Mouse (Mus musculus): ENCODE data around the gene Hoxd11. TPM values are rescaled to one million over a fixed set of nuclear protein-coding genes. Genes with fewer than 3 reads are reported as not detected.

The Hoxd11 gene
- polyA plus RNA-seq, 1 experiment = not detected

GRCm38 (mm10) chr2:74714881-74715280, 35.5 kb downstream of the Hoxd11 start:
- TF ChIP-seq POLR2A (IDR thresholded peaks at IDR 0.05; ENCODE audit: control insufficient read depth, extremely low read depth, insufficient read depth, low read length, poor library complexity) = no peak
- TF ChIP-seq CTCF (IDR thresholded peaks at IDR 0.05; ENCODE audit: borderline replicate concordance, control insufficient read depth, extremely low read depth, insufficient read depth, low read length, poor library complexity) = no peak
- Histone ChIP-seq H3K4me3 (ENCODE audit: control insufficient read depth, insufficient read depth, low read length) (no peak overlapping the region), H3K4me1 (replicated peaks; ENCODE audit: control insufficient read depth, insufficient read depth, low read length) (no peaks in the 10 kb centered on the region), H3K27ac (ENCODE audit: control insufficient read depth, insufficient read depth, low read length) (no peak overlapping the region), H3K27me3 (ENCODE audit: control insufficient read depth, insufficient read depth, low read length) (peaks cover 13% of the 10 kb centered on the region; the same call in 1 of the 2 replicates), H3K36me3 (ENCODE audit: control insufficient read depth, insufficient read depth, low read length) (no peaks in the 10 kb centered on the region)
- DNase-seq = no peak
- WGBS = 9% methylated on average over 14 of the region's 14 CpGs

DNA sequence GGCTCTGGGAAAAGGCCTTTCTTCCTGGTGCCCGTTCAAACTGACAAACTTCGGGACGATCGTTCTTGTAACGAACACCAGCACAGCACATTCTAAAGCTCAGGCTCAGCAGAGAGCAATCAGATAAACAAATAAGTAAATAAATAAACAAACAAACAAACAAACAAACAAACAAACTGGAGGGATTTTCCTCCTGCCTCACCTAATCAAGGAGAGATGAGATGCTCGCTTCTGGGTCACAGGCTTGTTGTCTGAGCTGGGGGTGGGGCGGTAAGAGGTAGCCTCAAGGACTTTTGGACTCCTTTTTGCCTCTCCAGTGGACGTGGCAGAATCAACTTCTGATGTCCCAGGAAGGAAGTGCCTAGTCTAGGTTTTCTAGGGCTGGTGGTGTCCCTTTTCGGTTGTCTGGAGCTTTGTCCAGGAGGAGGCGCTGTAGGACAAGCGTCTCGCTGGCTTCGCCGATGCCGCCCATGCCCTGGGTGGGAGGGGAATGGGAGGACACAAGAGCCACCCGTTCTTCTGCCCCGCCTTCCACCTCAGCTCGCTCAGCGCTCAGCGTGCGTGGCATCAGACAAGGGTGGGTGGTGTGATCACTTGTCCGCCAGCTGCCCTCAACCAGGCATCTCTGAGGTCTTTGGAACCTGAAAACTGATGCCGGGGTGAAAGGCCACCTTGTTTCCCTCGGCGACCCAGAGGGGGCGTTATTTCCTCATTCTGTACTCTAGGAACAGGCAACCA, 36.3 kb downstream of the Hoxd11 start:
- H3K4me3 ChIP-seq (ENCODE audit: control insufficient read depth, insufficient read depth, low read length) = no peak overlapping the region
- H3K27ac ChIP-seq (ENCODE audit: control insufficient read depth, insufficient read depth, low read length) = no peak overlapping the region
- WGBS = 5% methylated on average over 26 of the region's 26 CpGs
- no peaks in the 10 kb centered on the region for H3K4me1 ChIP-seq (replicated peaks; ENCODE audit: control insufficient read depth, insufficient read depth, low read length)
- H3K36me3 ChIP-seq (ENCODE audit: control insufficient read depth, insufficient read depth, low read length) = no peaks in the 10 kb centered on the region
- peak; percentile 75 for DNase-seq
- H3K27me3 ChIP-seq (ENCODE audit: control insufficient read depth, insufficient read depth, low read length) = peaks cover 13% of the 10 kb centered on the region
- TF ChIP-seq CTCF (IDR thresholded peaks at IDR 0.05; ENCODE audit: borderline replicate concordance, control insufficient read depth, extremely low read depth, insufficient read depth, low read length, poor library complexity) (peak; percentile 75; the same call in 1 of the 2 replicates), POLR2A (IDR thresholded peaks at IDR 0.05; ENCODE audit: control insufficient read depth, extremely low read depth, insufficient read depth, low read length, poor library complexity) (no peak)

DNA sequence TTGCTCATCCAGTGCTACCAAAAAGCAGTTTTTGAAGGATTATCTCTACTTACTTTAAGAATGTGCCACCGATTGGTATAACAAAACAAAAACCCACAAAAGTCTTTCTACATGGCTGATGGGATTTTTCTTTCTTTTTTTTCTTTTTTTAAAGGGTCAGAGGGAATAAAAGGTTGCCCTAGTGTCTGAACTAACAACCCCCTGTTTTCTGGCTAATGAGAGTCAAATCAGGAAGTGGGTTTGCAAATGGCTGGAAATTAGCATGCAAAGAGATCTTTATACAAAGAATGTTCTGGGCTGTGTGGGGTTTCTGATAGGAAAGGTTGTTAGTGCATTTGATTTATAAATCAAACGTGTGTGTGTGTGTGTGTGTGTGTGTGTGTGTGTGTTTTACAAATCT, 41.0 kb downstream of the Hoxd11 start:
- H3K36me3 ChIP-seq (ENCODE audit: control insufficient read depth, insufficient read depth, low read length) = no peaks in the 10 kb centered on the region
- H3K4me3 ChIP-seq (ENCODE audit: control insufficient read depth, insufficient read depth, low read length) = no peak overlapping the region
- no peak overlapping the region for H3K27ac ChIP-seq (ENCODE audit: control insufficient read depth, insufficient read depth, low read length)
- no peaks in the 10 kb centered on the region for H3K4me1 ChIP-seq (replicated peaks; ENCODE audit: control insufficient read depth, insufficient read depth, low read length)
- 38% methylated on average over 2 of the region's 2 CpGs for whole genome bisulfite sequencing
- H3K27me3 ChIP-seq (ENCODE audit: control insufficient read depth, insufficient read depth, low read length) = peaks cover 7% of the 10 kb centered on the region
- TF ChIP-seq POLR2A (IDR thresholded peaks at IDR 0.05; ENCODE audit: control insufficient read depth, extremely low read depth, insufficient read depth, low read length, poor library complexity) = no peak
- no peak for TF ChIP-seq CTCF (IDR thresholded peaks at IDR 0.05; ENCODE audit: borderline replicate concordance, control insufficient read depth, extremely low read depth, insufficient read depth, low read length, poor library complexity)
- no peak for DNase-seq

- Histone ChIP-seq H3K4me3 (ENCODE audit: control insufficient read depth, insufficient read depth, low read length) (no peak overlapping the region), H3K36me3 (ENCODE audit: control insufficient read depth, insufficient read depth, low read length) (no peaks in the 10 kb centered on the region), H3K27me3 (ENCODE audit: control insufficient read depth, insufficient read depth, low read length) (peaks cover 7% of the 10 kb centered on the region), H3K4me1 (replicated peaks; ENCODE audit: control insufficient read depth, insufficient read depth, low read length) (no peaks in the 10 kb centered on the region), H3K27ac (ENCODE audit: control insufficient read depth, insufficient read depth, low read length) (no peak overlapping the region)
- TF ChIP-seq CTCF (IDR thresholded peaks at IDR 0.05; ENCODE audit: borderline replicate concordance, control insufficient read depth, extremely low read depth, insufficient read depth, low read length, poor library complexity) (no peak), POLR2A (IDR thresholded peaks at IDR 0.05; ENCODE audit: control insufficient read depth, extremely low read depth, insufficient read depth, low read length, poor library complexity) (no peak)
- DNase-seq = no peak
- WGBS = 69% methylated on average over 5 of the region's 5 CpGs
These were observed 41.7 kb downstream of the Hoxd11 start for GRCm38 (mm10) chr2:74720955-74721491.

- Histone ChIP-seq H3K27ac (ENCODE audit: control insufficient read depth, insufficient read depth, low read length) (no peak overlapping the region), H3K36me3 (ENCODE audit: control insufficient read depth, insufficient read depth, low read length) (no peaks in the 10 kb centered on the region), H3K27me3 (ENCODE audit: control insufficient read depth, insufficient read depth, low read length) (peaks cover 7% of the 10 kb centered on the region), H3K4me3 (ENCODE audit: control insufficient read depth, insufficient read depth, low read length) (no peak overlapping the region), H3K4me1 (replicated peaks; ENCODE audit: control insufficient read depth, insufficient read depth, low read length) (no peaks in the 10 kb centered on the region)
- DNase-seq = no peak
- WGBS = 17% methylated on average over 6 of the region's 6 CpGs
- no peak for TF ChIP-seq POLR2A (IDR thresholded peaks at IDR 0.05; ENCODE audit: control insufficient read depth, extremely low read depth, insufficient read depth, low read length, poor library complexity)
- TF ChIP-seq CTCF (IDR thresholded peaks at IDR 0.05; ENCODE audit: borderline replicate concordance, control insufficient read depth, extremely low read depth, insufficient read depth, low read length, poor library complexity) = no peak
These were observed 42.5 kb downstream of the Hoxd11 start for GRCm38 (mm10) chr2:74721882-74722281.

DNA sequence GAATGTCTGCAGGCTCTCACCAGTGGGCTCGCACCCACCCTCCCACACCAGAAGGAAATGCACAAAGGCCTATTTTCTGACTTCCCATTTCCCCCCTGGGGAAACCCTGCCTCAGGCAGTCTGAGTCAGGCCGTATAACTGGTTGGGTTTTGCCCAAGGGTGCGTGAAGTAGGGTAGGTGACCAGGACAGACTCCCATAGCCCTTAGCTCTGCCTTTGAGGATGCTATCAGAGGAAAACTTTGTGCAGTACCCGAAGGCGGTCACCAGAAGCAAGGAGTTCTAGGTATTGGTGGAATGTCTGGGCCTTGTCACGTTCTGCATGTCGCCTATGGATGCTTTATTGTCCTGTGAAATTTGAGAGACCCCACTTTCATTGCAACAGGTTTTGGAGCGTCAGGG, 43.6 kb downstream of the Hoxd11 start:
- H3K4me1 ChIP-seq (replicated peaks; ENCODE audit: control insufficient read depth, insufficient read depth, low read length) = no peaks in the 10 kb centered on the region
- 41% methylated on average over 8 of the region's 8 CpGs for WGBS
- H3K4me3 ChIP-seq (ENCODE audit: control insufficient read depth, insufficient read depth, low read length) = no peak overlapping the region
- peaks cover 7% of the 10 kb centered on the region for H3K27me3 ChIP-seq (ENCODE audit: control insufficient read depth, insufficient read depth, low read length)
- no peak for DNase-seq
- H3K27ac ChIP-seq (ENCODE audit: control insufficient read depth, insufficient read depth, low read length) = no peak overlapping the region
- TF ChIP-seq POLR2A (IDR thresholded peaks at IDR 0.05; ENCODE audit: control insufficient read depth, extremely low read depth, insufficient read depth, low read length, poor library complexity) = no peak
- TF ChIP-seq CTCF (IDR thresholded peaks at IDR 0.05; ENCODE audit: borderline replicate concordance, control insufficient read depth, extremely low read depth, insufficient read depth, low read length, poor library complexity) = no peak
- no peaks in the 10 kb centered on the region for H3K36me3 ChIP-seq (ENCODE audit: control insufficient read depth, insufficient read depth, low read length)
